Mouse (Mus musculus) c-Kit-negative CD71-positive TER-119-positive erythroid progenitor cells, embryonic 14.5 days (primary cell): ENCODE measurements at regions not wholly inside any gene's neighbourhood (a gene's known extent, or its start where the extent isn't known, plus 50 kb on each side); places are given as distances from the start of the nearest gene placed in this dataset.

Experiments
- DNase-seq: peaks from one replicate; pipeline ENCODE4 v3.0.0-alpha.2; 2013; ENCODE audit warnings: low read depth, low spot score

- no peak for DNase-seq
Observed at GRCm38 (mm10) chr4:106103750-106104635, 212.0 kb upstream of the Usp24 start.

- no peak for DNase-seq
Observed at GRCm38 (mm10) chr4:106112981-106113380, 203.0 kb upstream of the Usp24 start.

GRCm38 (mm10) chr4:106113747-106114146 is 202.3 kb upstream of the Usp24 start:
- no peak for DNase-seq

- no peak for DNase-seq
Observed at GRCm38 (mm10) chr4:106116611-106117010, 199.4 kb upstream of the Usp24 start.

GRCm38 (mm10) chr4:106121306-106121705 is 194.7 kb upstream of the Usp24 start:
- DNase-seq: no peak

- DNase-seq: no peak
Observed at GRCm38 (mm10) chr4:106123038-106123654, 192.9 kb upstream of the Usp24 start.

- no peak for DNase-seq
Observed at GRCm38 (mm10) chr4:106127199-106127598, 188.8 kb upstream of the Usp24 start.

GRCm38 (mm10) chr4:106127641-106128040 is 188.4 kb upstream of the Usp24 start:
- no peak for DNase-seq

GRCm38 (mm10) chr4:106129327-106129726 is 186.7 kb upstream of the Usp24 start:
- no peak for DNase-seq

GRCm38 (mm10) chr4:106129803-106130202 is 186.2 kb upstream of the Usp24 start:
- DNase-seq: no peak

GRCm38 (mm10) chr4:106133746-106134730 is 182.0 kb upstream of the Usp24 start:
- DNase-seq: no peak

- no peak for DNase-seq
Observed at GRCm38 (mm10) chr4:106142741-106143140, 173.3 kb upstream of the Usp24 start.

GRCm38 (mm10) chr4:106144351-106145116 is 171.5 kb upstream of the Usp24 start:
- no peak for DNase-seq

GRCm38 (mm10) chr4:106146919-106147460 is 169.0 kb upstream of the Usp24 start:
- no peak for DNase-seq

GRCm38 (mm10) chr4:106148866-106149265 is 167.1 kb upstream of the Usp24 start:
- no peak for DNase-seq

GRCm38 (mm10) chr4:106149471-106150048 is 166.5 kb upstream of the Usp24 start:
- no peak for DNase-seq

- DNase-seq: no peak
Observed at GRCm38 (mm10) chr4:106150775-106151174, 165.2 kb upstream of the Usp24 start.

- no peak for DNase-seq
Observed at GRCm38 (mm10) chr4:106157451-106158179, 158.4 kb upstream of the Usp24 start.

- no peak for DNase-seq
Observed at GRCm38 (mm10) chr4:106161592-106161991, 154.4 kb upstream of the Usp24 start.

GRCm38 (mm10) chr4:106162551-106162950 is 153.5 kb upstream of the Usp24 start:
- DNase-seq: no peak
